Mouse (Mus musculus) liver, adult (tissue): Measurements from ENCODE around the gene Tcte2.

Experiments
- GATA4 ChIP-seq: IDR thresholded peaks from 2 replicates; pipeline ENCODE4 v1.6.1; 2014; ENCODE audit warnings: mild to moderate bottlenecking, low read length; ENCODE audit not compliant: insufficient replicate concordance

Tcte2 gene

DNA sequence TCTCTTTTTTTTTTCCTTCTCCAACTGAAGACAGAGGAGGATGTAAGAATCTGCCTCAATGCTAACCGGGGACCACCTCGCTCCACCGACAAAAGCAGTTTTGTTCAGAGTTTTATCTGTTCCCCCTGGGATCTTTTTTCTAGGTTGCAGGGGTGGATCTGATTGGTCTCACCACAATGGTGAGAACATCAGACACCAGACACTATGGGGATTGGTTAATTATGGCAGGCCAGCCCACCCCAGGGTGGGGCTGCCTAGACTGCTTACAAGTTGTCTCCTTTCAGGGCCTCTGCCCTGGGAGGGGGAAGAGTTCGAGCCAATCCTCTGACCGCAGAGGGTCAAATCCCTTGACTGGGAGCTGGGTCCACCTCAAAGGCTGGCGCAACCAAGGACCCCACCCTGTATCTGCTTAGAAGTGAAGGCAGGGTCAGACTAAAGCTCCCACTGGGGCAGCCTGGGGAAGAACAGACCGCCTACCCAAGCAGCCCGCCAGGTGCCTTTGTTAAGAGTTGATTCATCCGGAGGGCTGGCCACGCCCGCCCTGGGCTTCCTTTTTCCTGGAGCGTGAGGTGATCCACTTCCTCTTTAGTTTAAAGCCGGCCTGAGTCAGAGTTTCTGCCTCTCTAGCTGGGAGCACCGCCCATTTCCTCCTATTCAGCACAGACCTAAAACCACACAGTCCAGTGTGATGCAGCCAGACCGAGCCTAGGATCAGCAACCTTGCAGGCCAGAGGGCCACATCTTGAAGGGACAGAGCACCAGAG lies 78.0 kb downstream of the Tcte2 start:
- TF ChIP-seq GATA4: no peak; the same call in 1 of the 2 replicates

DNA sequence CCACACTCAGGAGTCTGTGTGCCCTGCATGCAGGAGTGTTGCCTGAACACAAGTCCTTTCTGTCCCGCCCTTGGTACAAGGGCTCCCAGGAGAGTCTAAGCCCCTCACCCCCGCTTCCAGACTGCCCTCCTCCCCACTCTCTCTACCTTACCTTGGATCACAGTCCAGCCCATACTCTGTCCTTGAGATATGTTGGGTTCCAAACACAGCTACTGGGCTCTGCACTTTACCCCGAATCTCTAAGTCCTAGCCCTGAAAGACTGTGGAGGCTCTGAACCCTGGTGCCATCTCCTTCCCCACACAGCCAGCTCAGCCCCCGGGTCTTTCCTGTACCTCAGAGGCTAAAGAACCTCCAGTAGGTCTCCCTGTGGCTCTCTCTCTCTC lies 78.6 kb downstream of the Tcte2 start:
- TF ChIP-seq GATA4: no peak

DNA sequence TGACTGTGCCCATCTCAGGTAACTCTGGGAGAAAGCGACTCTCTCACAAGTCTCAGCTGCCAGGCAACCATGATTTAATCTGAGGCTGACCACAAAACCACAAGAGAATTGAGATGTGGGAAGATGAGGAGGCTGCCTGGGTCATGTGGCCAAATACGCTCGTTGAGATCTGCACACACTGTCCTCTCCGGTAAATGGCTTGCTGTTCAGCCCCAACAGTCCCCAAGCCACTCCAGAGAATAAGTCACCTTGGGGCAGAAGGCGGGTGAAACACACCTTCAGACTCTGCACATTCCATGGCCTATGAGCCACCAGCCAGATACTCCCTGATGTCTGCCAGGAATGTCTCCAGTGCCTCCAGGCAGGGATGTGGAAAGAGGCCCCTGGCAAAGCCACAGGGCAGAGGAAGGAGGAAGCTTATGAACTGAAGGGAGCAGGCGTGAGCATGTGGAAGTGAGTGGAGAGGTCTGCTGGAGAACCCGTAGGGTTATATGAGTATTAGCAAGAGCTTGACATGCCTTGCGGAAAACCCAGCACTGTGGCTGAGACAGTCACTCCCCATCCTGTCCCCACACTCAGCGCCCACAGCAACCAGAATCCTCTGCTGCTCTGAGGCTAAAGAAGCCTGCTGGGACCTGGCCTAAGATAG lies 79.1 kb downstream of the Tcte2 start:
- TF ChIP-seq GATA4: no peak

DNA sequence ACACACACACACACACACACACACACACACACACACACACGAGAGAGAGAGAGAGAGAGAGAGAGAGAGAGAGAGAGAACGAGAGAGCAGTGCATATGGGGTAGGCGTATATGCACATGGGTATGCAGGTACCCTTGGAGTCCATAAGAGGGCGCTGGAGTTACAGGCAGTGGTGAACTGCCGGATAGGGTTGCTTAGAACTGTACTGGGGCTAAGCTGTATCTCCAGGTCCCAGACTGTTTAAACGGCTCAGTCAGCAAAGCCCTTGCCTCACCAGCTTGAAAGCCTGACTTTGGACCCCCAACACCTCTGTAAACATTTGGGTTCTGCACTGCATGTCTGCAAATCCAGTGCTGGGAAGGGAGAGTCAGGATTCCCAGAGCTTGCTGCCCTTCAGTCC lies 79.9 kb downstream of the Tcte2 start:
- TF ChIP-seq GATA4: no peak

DNA sequence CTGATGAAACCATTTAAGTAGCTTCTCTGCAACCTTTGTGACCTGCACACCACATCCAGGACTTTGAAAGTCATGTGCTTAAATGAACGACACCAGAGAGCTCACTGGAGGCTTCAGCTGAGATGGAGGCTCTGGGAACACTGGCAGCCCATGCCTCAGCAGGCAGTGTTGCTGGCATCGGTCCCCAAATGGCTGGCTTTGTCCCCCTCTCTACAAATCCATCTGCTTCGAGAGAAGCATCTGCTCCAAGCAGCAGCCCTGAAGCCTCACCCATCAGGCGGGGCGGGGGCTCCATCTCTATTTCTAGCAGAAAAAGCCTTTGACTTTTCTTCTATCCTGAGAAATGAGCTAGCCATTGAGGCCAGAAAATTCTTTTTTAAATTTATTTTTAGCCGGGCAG lies 80.5 kb downstream of the Tcte2 start:
- no peak for TF ChIP-seq GATA4

DNA sequence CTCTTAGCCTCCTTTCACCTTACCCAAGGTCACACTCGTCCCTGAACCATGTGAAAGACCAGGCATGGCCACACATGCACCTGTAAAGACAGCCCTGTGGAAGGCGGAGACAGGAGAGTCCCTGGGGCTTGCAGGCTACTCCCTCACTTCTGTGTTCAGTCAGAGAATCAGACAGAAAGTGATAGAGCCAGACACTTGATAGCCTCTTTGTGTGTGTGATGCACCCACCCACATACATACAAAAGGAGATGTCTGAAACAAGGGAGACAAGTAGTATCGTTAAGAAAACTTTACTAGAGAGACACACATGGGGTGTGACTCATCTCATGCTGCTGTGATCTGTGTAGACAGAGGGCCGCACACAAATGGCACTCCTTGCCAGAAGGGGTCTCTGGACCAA lies 81.3 kb downstream of the Tcte2 start:
- no peak for TF ChIP-seq GATA4

DNA sequence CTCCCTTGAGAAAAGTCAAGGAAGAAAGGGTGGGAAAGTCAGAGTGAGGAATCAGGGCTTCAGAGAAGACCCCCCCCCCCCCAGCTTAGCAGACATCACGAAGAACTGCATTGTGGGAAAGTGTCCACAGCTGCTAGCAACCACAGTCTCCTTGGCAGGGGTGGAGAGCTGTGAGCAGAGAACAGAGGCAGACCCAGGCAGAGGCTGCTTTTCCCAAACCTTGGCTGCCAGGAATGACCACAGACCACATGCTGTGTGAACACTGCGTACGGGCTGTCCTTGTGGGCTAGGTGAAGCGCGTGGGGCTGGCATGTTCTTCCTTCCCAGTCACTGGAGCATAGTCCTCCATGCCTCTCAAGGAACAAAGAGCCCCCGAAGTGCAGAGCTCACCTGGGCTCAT lies 81.9 kb downstream of the Tcte2 start:
- no peak for TF ChIP-seq GATA4

DNA sequence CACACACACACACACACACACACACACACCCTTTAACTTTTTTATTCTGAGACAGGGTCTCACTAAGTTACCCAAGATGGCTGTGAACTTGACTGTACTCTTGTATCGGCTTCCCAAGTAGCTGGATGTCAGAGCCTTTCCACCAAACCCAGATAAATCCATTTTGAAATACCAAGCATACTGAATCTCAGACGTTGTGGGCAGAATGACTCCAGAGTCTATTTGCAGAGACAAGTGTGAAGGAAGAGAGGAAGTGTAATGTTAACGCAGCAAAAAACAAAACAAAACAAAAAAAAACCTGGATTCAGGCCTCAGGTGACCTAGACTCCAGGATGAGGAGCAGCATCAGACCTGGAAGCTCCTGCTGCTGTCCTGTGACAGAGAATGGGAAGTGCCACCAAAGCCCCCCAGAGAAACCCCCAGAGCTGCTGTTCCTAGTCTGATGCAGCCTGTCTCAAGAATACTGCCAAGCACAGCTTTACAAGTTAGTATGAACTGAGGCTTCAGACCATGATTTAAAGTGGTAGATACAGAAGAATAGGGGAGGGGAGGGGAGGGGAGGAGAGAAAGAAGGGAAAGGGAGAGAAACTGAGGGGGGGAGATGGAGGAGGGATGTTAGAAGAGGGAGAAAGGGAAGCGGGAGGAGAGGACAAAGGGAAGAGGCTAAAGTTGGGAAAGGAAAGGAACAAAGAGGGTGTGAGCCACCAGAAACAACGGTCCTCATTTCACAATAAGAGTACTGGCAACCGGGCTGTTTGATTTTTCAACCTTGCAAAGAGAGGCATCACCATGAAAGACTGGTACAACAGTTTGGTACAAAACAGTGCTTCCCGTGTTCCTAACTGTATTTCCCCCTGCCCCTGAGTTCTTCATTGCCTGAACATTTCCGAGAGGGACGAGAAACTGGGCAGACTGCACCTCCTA lies 84.1 kb downstream of the Tcte2 start:
- no peak for TF ChIP-seq GATA4

DNA sequence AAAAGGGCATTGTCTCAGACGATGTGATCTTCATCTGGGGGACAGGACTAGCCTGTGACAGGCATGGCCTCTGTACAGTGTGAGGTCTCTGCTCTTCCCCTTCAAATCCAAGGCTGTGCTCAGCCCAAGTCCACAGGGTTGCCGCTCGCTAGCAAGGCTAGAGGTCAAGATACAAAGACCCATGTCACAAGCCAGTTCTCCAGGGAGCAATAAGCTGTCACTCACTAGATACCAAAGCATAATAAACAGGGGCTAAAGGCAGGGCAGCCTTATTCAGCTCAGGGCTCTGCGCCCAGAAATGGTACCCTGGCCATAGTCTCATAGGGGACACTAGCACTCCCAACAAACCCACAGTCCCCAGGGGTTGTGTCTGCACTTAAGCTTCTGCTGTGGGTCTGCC lies 86.0 kb downstream of the Tcte2 start:
- no peak for TF ChIP-seq GATA4

DNA sequence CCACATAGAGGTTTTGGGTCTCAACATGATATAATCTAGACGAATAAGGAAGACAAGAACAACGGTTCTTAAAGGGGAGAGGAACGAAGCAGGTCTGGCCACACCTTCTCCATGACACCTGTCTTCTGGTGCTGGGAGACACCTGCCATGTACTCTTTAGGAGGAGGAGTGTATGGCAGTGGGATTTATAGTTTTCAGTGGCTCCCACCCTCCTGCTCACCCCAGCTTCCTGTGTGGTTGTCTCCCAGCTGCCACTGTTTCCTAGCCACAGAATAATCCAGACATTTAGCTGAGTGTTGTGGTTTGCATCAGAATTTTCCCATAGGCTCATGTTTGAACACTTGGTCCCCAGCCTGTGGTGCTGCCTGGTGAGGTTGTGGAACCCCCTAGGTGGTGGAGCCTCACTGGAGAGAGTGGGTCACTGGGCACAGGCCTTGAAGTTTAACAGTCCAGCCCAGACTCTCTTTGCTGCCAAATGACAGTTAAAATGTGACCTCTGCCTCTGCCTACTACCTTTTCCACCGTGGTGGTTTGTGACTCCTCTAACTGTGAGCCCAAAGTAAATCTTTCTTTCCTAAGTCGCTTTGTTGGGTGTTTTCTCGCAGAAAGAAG lies 86.8 kb downstream of the Tcte2 start:
- no peak for TF ChIP-seq GATA4

DNA sequence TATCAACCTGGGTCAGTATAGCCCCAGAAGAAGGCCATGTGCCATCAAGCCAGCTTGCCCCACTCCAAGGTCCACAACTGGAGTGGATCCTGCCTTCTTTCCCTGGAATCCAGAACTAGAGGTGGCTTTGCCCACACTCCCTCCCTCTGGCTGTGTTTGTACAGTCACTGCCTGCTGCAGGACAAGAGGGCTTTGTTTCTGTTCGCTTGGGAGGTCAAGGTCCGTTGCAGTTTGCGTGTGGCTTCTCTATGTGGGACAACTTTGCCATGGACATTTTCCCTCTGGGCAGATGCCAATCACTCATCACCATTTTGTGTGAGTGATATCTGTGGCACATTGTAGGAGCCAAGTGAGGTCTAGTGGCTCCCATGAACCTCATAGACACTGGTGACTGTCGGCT lies 89.9 kb downstream of the Tcte2 start:
- no peak for TF ChIP-seq GATA4

DNA sequence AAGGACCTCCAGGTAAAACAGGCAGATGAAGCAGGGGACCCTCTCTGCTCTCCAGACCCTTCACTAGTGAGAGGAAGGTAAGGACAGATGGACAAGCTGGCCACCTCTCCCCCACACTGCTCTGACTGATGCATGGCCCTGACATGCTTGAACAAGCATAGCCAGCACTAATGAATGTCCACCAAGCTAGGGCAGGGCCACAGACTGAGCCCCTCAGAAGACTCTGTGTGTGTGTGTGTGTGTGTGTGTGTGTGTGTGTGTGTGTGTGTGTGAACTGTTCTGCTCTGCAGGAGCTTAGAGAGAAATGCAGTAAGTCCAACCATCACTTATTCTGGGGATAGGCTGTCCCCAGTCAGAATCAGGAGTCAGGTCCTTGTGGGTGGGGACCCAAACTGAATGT lies 91.4 kb downstream of the Tcte2 start:
- no peak for TF ChIP-seq GATA4

DNA sequence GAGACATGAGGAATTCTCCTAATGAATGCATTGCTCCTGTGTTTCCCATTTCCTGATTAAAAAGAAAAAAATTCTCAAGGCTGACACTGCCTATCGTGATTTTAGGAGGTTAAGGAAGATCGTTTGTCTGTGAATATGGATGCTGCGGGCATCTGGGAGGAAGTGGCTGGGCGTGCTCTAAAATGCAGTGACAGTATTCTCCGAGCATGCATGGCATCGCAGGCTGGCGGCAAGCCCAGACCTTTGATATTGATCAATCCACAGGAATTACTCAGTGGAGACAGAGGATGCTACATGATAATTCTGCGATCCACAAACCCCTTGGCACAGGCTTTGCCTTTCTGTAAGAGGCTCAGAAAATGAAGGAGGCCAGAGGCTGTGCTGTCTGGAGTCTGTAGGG lies 92.4 kb downstream of the Tcte2 start:
- no peak for TF ChIP-seq GATA4

DNA sequence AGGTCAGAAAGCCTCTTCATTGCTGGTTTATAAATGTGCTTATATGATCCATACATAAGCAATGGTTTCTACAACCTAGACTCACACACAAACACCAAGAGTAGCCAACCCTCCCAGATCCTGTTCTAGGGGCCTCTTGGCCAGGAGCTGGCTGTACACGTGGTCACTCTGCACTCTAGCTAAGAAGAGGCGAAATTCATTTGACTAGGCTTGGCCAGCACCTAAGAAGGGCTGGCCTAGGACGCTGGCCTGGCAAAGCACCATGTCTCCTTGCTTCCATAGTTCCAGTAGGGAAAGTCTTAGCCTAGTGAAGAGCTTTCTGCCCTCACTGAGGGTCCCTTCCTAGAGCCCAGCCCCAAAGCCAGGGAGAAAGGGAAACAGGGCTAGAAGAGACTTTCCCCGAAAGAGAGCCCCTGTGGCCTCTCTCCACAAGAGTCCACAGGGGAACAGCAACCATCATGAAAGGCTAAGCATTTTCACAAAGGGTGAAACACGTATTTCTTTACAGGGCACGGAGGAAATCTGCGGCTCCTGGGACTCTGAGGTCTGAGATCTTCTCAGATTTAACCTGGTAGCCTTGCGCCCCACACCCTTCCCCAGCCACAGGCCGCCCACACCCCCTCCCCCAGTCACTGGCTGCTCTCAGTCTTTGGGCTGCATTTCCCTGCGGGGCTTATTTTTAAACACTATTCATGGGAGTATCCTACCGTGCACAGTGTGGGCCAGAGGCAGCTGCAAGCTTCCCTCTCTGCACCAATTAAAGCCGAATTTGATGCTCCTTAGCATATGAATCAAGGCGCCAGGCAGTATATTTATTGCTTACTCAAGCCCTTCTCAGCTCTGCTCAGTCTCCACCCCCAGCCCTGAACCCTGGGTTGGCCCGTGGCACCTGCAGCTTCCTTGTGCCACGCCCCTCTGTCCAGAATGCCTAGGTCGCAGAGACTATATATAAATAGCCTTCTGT lies 93.3 kb downstream of the Tcte2 start:
- no peak for TF ChIP-seq GATA4

DNA sequence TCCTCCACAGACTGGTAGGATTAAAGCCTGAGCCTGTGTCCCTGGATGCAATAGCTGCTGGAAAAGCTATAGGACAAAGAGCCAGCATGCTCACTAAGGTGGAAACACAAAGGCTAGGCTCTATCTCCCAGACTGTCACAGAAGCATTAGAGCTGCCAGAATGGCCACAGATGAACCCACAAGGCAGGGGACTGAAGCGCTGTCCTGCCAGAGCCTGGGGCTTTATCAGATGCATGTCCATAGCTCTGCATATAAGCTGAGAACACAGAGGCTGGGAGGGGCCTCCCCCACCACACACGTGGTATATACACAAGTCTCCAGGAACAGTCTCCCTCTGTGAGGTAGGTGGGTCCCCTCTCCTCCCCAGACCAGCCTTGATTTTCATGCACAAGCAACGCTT lies 94.6 kb downstream of the Tcte2 start:
- no peak for TF ChIP-seq GATA4

DNA sequence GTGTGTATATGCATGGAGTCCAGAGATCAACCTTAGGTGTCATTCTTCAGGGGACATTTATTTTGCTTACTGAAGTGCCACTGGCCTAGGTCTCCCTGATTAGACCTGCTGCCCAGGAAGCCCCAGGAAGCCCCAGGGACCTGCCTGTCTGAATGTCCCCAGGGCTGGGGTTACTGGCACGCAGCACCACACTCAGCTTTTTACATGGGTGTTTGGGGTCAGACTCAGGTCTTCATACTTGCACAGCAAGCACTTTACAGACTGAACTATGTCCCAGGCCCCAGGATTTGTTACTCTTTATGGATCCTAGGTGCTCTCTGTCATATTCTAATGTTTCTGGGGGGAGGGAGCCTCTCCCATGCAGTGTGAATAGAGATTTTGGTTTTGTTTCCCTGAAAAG lies 95.9 kb downstream of the Tcte2 start:
- TF ChIP-seq GATA4: no peak
